ENCODE assay signal across 16 mouse cellular contexts in the genomic region with DNA sequence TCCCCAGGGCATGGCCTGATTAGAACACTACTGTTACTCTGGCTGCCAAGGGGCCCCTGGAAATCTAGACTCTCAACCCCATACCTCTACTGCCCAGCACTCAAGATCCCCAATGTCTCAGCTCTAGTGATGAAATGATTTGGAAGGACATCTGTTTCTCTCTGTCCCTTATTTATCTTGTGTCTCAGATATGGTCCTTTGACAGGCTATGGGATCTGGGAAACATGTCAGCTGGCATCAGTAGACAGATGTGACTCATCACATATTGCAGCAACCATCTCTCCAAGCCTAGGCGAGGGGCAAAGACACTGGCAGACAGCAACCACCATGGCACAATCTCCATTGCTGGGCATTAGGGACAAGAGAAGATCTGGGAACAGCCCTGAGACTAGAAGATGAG.
"Had no signal": no experiment of that assay in that cellular context is flagged by ENCODE, and none has a peak within 500 bp of the region (broad histone marks: within the 10 kb centered on the region; RNA-seq: fewer than 3 reads in every experiment).

No protein-coding gene starts in this region.

- DNase-seq: layer of hippocampus, adult 9-11 months; liver, embryonic 13.5 days; lung, adult 2 months; lung, postnatal 14 days; lung, postnatal 4 days; midbrain, embryonic 14.5 days; right cerebral cortex, adult 18-20 months; right cerebral cortex, postnatal 25 days; thymus, adult 2 months; thymus, postnatal 25 days had no signal

- H3K9me3 ChIP-seq: liver, embryonic 13.5 days; neural tube, embryonic 12.5 days; neural tube, embryonic 15.5 days had no signal

- H3K4me1 ChIP-seq: liver, embryonic 13.5 days; neural tube, embryonic 12.5 days; neural tube, embryonic 15.5 days had no signal

- H3K4me3 ChIP-seq: layer of hippocampus, adult 2 months; left cerebral cortex, adult 2 months; liver, embryonic 13.5 days; neural tube, embryonic 12.5 days; neural tube, embryonic 15.5 days had no signal

- H3K9ac ChIP-seq: liver, embryonic 13.5 days; neural tube, embryonic 12.5 days; neural tube, embryonic 15.5 days had no signal

- H3K36me3 ChIP-seq: liver, embryonic 13.5 days; neural tube, embryonic 12.5 days; neural tube, embryonic 15.5 days had no signal

- H3K27ac ChIP-seq: kidney, postnatal 0 days; layer of hippocampus, adult 2 months; left cerebral cortex, adult 2 months; liver, embryonic 13.5 days; neural tube, embryonic 12.5 days; neural tube, embryonic 15.5 days had no signal

- H3K27me3 ChIP-seq: neural tube, embryonic 12.5 days; neural tube, embryonic 15.5 days had no signal

- H3K4me2 ChIP-seq: liver, embryonic 13.5 days; midbrain, embryonic 11.5 days; neural tube, embryonic 12.5 days; neural tube, embryonic 15.5 days had no signal
